Mouse (Mus musculus): ENCODE results near the gene Cntnap2.
A peak's percentile ranks its signal among the peaks of the same experiment; 100 is the strongest.
"Not testable (repeated sequence)": the region's sequence is repeated elsewhere in the genome, so short reads cannot be mapped to it uniquely, and the experiment has no call there.

The Cntnap2 gene

DNA sequence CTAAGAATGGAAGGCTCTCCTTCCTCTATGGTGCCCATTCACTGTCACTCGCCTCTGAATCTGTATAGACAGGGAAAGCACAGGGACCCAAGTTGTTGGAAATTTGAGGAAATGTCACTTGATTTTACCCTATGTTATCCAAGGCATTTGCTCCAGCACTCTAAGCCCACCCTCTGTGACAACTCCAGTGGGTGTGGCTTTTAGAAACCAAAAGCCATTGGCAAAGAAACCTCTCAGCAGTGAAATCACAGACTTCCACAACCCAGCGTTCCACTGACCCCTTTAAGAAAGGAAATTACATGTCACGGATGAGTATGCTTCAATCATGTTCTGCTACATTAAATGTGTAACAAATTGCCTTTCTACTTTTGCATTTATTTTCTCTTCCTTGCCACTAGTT lies 1904.5 kb downstream of the Cntnap2 start:
- DNase-seq (ENCODE audit: low read depth, low spot score): no peak

DNA sequence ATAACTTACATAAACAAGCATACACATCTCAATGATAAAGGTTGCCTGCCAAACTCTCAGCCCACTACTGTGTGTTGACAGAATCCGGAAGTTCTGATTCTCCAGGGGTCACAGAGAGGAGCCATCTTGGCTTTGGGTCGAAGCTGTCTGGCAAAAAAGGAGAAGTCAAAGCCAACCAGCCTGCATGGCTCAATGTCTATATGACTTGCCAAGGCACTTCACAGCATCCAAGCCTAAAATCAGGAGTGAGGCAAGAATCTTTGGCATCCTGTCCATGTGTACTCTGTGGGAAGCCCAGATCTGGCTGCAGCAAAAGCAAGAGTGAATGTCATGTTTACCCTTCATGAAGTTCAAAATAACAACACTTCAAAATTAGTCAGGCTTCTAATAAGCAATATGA lies 1913.5 kb downstream of the Cntnap2 start:
- DNase-seq (ENCODE audit: low read depth, low spot score): no peak

DNA sequence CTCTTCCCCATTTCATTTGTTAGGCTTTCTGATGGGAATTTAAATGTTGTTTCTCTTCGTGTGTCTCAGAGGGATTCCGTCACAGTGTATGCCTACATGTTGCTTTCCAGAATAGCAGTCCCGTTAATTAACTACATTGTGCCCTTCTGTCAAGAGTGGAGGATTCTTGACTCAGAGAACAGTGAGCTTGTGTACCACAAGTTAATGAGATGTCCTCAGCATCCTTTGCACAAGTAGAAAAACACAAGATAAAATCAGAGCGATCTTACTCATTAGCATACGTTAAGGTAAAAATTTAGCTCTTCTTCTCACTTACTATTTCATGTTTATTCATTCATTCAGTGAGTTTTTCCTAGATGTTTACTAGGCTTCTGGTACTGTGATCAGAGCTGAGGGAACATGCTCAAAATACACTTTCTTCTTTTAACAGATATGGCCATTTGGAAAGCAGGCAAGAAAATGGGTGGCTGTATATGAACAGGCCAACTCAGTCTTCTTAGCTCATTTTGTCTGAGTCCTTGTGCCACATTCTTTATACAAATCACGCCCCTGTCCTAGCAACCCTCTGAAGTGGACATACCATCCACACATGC lies 1936.9 kb downstream of the Cntnap2 start:
- no peak for DNase-seq (ENCODE audit: low read depth, low spot score)

DNA sequence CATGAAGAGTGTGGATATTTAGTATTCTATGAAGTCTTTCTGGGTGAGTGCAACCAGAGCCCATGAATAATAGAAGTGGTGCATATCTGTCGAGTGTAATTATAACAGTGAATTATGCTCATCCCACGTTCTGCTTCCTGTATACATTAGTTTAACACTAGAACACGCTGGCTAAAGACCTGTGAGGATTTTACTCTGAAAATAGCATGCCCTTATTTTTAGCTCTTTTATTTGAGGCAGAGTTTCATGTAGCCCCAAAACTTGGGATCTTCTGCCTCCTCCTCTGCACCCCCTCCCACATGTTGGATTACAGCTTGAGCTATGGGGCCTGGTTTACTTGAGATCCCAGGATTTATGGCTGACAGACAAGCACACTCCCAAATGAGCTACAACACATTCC lies 1945.3 kb downstream of the Cntnap2 start:
- no peak for DNase-seq (ENCODE audit: low read depth, low spot score)

DNA sequence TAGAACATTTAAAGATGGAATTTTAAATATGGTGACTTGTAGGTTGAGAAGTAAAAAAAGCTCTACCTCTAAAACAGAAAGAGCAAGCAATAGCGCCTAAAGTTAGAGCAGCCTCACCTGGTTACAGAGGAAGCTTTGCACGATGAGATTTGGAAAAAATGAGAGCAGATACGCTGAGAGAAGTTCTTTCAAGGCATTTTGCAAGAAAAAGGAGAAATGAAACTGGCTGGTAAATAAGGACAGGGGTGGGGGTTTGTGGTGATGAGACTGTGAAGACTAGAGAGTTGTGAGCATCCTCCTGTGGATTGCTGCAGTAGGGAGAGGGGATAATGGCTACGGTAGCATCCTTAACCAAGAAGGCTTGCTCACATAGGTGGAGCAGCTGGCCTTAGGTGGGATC lies 1953.8 kb downstream of the Cntnap2 start:
- DNase-seq (ENCODE audit: low read depth, low spot score): no peak

DNA sequence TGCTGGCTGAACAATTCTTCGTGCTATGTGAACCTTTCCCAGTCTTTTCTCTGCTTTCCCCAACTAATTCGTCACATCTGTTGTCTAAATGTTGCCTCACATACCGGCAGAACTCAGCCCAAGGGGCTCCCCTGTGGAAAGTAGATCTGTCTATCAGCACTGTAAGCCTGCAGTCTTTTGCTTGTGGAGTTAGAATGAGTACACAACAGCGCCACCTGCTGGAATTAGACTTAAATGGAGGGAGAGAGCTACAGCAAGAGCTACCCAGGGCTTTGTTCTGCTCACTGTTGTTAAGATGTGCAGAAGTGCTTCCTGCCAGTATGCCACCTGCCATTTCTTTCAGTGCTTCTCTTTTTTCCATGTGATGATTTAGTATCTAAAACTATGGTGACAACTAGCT lies 1954.4 kb downstream of the Cntnap2 start:
- DNase-seq (ENCODE audit: low read depth, low spot score): peak; percentile 81

DNA sequence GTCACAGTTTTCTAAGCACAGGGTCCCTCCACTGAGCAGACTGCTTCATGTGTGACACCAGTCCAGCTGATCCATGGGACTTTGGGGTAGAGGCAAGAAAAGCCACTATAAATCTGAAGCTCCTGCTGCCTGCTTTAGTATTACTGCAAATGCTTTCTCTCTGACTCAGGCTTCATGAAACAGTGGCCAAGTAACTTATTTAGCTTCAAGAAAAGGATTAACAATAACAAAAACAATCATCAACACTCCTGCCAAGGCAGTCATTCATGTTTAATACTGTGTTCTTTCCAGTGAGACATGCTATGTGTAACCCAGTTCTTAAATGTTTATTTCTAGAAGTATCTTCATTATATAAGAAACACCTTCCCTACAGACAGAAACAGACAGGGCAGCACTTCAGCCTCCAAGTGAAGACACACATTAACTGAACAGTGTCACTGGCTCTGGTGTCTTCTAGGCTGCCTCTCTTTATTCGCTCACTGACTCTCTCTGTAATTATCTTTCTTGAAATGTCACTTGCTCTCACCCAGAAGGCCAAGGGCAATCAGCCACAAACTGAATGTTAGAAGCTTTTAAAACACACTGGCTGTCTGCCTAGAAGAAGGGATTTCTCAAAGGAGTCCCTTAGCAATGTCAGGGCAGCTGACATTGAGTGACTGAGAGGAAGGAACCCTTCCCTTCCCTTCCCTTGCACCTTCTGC lies 1955.9 kb downstream of the Cntnap2 start:
- DNase-seq (ENCODE audit: low read depth, low spot score): no peak

DNA sequence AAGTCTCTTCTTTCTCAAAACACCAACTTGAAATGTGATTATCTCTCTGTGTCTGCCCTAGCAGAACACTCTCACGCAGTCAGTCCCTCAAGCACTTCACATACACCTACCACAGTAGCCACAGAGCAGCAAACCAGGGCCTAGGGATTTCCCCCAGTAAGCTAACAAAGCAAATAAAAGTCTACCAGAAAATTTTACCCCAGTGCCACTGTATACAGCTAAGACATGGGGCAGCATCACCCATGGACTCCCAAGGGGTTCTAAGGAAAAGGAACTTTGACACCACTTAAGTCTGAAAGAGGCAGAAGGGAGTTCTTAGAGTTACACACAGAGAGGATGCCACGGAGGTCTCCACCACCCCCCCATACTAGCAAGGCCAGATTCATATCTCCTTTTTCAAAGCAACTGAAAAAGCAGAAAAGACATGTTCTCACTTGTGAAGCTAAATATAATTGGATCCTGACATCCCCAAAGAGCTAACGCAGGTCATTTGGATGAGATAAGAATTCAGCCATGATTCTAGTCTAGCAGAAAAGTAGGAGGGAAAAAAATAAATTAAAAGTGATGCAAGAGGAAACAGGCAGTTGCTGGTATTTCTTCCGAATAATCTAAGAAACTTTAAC lies 1967.0 kb downstream of the Cntnap2 start:
- no peak for DNase-seq (ENCODE audit: low read depth, low spot score)

DNA sequence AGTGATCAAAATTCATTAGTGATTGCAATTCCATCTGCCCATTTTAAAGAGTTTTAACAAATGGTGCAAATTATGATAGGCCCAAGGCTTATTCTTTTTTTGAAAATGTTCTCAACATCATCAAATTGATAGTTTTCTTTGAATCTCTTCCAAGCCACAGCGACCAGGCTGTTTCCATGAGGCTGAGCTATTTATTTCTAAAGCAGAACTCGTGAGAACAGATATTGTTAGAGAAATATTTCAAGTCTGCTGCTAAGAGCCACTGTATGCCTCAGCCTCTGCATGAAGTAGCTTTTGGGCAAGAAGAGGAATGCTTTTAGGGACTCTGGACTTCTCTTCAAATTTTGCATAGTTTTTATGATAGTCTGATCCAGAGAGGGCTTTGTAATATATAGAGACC lies 1972.2 kb downstream of the Cntnap2 start:
- DNase-seq (ENCODE audit: low read depth, low spot score): no peak

DNA sequence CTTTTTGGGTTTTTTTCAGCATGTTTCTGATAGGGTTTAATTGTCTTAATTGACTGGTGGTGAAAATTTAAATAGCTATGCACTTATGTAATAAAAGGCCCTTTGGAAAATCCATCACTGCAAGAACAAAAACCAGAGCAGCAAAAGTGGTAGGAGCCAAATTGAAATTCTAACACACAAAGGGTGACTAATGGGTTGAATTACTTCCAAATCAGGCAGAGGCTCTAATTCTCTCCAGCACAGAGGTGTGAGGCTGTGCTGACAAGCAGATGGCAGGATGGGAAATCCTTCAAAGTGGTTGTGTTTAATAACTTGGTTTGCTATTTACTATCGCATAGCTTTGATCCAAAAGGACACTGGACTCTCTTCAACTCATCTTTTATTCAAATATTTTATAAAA lies 1983.4 kb downstream of the Cntnap2 start:
- DNase-seq (ENCODE audit: low read depth, low spot score): no peak

DNA sequence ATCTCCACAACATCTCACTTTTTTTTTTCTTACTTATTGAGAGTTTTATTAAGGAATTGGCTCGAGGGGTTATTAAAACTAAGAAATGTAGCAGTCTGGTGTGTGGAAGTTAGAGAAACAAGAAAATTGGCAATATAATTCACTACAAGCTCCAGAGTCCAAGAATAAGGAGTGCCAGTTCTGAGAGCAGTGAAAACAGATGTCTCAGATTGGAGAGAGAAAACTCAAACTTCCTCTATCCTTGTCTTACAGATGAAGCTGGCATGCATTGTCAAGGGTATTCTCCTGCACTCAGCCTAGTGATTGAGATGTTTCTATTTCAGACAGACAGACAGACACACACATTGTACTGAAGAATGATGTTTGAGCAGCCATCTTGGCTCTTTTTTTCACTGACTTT lies 1984.4 kb downstream of the Cntnap2 start:
- no peak for DNase-seq (ENCODE audit: low read depth, low spot score)

DNA sequence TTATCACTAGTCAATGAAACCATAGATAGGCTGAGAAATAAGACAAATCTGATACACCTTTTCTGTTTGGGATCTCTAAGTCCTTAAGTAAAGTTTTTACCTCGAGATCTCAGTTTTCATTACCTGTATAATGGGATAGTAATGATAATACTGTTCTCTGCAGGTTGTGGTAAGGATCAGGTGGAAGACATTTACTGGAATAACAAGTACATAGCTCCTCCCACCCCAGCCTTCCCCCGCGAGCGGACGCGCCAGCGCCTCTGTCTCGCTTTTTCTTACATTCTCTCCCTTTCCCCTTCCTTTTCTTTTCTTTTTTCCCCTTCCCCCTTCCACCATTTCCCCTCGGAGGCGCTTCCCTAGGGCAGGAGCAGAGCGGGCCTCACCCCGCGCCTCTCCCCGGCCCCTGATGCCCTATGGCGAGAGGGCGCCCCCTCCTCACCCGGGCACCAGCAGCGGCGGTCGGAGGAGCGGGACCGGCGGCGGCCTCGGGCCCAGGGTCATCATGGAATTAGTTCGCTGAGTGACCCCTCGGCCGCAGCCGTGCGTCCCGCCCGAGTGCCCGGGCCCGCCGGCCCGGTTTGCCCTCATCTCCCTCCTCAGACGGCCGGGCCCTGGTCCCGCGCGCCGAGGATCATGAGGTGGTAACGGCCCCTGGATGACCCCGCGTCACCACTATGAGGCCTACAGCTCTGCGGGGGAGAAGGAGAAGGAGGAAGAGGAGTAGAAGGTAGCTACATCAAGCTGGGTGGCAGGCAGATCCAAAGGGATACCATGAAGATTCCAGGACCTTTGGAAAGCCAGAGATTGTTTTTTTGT lies 1985.4 kb downstream of the Cntnap2 start:
- DNase-seq (ENCODE audit: low read depth, low spot score): no peak

DNA sequence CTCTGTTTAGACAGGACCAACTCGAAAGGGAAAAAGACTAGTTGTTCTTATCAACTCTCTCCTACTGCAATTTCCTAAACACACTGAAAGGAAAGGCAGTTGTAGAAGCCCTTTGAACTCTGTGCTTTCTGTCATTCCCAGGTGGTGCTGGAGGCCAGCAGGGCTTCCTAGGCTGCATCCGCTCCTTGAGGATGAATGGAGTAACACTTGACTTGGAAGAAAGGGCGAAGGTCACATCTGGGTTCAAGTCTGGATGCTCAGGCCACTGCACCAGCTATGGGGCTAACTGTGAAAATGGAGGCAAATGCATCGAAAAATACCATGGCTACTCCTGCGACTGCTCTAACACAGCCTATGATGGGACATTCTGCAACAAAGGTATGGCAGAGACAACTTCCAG lies 1989.9 kb downstream of the Cntnap2 start:
- no peak for DNase-seq (ENCODE audit: low read depth, low spot score)

DNA sequence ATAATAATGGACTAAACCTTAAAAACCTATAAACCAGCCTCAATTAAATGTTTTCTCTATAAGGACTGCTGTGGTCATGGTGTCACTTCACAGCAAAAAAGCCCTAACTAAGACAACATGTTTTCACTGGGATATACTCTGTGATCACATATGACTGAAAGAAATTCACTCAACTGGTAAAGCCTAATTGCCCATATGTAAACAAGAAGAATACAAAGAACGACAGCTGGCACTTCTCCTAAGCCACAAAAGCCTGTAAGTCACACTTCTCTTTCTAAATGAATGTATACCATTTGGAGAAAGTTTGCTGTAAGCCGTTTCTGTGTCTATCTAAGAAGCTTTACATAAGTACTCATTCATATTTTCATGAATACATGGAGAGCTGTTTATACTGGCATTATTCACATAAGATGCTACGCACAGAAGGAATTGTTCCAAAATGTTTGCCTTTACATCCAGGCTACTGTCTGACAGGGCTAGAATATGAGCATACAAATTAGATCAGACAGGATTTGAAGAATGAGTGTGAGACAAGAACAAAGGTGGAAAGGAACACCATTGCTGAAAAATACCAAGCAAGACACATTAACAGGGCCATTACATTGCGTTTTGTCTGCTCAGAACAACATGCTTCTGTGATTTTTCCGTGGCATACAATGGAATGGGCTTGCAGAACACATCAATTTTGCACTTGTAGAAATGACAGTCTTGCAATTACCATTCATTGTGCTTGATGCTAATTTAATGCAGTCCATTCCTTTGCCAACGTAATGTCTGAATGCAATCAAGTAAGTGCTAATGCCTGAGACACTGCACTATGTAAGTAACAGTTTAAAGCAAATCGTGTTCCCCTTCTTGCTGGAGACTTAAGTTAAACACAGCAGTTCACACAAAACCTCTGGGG lies 1991.4 kb downstream of the Cntnap2 start:
- no peak for DNase-seq (ENCODE audit: low read depth, low spot score)

DNA sequence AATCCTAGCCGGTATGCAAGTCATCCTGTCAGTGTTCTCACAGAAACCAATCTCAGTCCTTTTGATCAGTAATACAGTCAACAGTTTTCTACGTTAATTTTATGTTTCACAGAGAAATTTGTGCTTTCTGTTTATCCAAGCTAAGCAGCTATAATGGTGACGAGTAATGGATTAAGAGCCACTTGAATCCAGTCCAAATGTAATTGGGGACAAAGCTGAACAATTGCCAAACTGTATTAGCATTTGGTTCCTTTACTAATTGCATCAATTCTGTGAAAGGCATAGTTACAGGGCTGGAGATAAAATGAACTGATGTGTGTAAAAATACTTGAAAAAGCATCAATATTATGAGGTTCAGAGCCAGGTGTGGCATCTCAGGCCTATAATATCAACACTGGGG lies 2002.2 kb downstream of the Cntnap2 start:
- DNase-seq (ENCODE audit: low read depth, low spot score): no peak

DNA sequence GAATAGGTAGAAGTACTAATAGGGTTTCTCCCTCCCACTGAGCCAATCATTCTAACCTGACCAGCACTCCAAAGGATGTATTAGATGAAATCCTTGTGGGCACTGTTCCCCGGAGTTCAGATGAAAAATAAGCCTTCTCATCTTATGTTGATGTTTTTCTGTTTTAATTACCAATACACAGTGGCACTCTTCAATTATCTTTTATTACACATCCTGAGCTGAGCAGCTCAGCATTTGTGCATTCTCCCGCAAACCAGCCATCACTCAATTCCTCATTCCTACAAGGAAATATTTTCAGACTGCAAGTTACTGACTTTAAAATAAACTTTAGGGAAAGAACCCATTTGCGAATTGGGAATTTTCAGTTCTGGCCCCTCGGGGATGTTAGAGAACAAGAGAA lies 2030.8 kb downstream of the Cntnap2 start:
- no peak for DNase-seq (ENCODE audit: low read depth, low spot score)

DNA sequence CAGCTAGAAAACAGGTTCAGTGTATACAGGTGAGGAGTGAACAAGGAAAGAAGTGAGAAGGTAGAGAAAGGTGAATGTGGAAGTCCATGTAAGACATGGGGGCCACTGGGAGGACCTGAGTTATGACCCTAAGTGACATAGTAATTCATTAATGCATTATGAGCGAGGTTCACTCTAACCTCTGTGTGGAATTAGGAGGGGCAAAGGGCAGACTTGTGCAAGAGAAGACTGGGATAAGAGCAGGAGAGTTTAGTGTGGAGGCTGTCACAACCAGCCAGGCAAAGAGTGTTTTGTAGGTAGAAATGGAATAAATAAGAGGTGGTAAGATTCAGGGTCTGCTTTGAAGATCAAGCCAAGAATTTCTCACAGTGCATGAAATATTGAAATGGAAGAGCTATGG lies 2045.8 kb downstream of the Cntnap2 start:
- no peak for DNase-seq (ENCODE audit: low read depth, low spot score)

DNA sequence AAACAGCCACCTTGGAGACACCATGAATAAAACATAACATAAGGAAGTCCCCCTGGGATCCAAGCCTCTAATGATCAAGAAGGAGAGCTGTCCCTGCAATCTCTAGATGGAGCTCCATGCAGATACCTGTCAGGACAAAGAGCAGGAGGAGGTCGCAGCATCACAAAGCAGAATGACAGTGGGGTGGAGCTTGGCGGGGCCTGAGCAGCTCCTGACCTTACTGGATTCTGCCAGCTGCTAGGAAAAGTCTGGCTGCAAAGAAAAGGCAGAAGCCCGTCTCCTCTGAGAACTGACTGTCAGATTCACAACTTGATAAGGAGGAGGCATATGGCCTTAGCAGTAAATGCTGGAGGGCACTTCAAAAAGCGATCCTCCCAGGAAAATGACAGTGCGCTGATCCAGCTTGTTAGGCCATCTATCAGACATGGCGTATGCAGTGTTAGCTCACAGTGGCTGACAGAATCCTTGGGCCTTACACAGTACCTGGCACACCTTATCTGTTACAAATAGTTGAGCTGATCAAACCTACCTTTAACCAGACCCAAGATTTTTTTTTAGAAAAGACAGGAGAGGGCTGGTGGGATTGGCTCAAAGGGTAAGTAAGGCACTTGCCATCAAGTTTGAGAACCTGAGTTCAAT lies 2050.5 kb downstream of the Cntnap2 start:
- DNase-seq (ENCODE audit: low read depth, low spot score): no peak

DNA sequence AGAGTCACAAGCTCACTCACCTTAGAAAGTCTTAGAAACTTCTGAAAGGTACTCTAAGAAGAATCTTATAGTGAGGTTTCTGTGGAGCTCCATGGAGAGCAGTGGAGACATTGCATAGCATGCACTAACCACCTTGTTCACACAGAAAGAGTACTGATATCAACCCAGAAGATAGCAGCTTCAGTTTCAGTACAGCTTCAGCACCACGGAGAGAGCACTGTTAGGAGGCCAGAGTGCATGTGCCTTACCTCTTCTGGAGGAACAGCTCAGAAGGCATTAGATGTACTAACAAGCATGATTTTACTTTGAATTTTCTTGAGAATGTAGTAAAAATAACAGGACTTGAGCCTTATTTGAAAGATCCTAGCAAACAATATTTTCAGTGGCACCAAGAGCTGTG lies 2074.9 kb downstream of the Cntnap2 start:
- not testable (repeated sequence) for DNase-seq (ENCODE audit: low read depth, low spot score)

DNA sequence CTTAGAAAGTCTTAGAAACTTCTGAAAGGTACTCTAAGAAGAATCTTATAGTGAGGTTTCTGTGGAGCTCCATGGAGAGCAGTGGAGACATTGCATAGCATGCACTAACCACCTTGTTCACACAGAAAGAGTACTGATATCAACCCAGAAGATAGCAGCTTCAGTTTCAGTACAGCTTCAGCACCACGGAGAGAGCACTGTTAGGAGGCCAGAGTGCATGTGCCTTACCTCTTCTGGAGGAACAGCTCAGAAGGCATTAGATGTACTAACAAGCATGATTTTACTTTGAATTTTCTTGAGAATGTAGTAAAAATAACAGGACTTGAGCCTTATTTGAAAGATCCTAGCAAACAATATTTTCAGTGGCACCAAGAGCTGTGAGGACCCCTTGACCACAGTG lies 2093.9 kb downstream of the Cntnap2 start:
- not testable (repeated sequence) for DNase-seq (ENCODE audit: low read depth, low spot score)

All from retina, postnatal 7 days (tissue).